Mouse (Mus musculus): ENCODE data around the gene Col8a2. TPM values are rescaled to one million over a fixed set of nuclear protein-coding genes. Genes with fewer than 3 reads are reported as not detected.

The Col8a2 gene
- polyA plus RNA-seq (2012; rRNA removed) (50.3 and 57.4 TPM in 2 replicates), polyA plus RNA-seq (2014; fragmentation: Nextera tagmentation; extraction: Ambion mirVana) (74.6 and 75.4 TPM in 2 replicates)

DNA sequence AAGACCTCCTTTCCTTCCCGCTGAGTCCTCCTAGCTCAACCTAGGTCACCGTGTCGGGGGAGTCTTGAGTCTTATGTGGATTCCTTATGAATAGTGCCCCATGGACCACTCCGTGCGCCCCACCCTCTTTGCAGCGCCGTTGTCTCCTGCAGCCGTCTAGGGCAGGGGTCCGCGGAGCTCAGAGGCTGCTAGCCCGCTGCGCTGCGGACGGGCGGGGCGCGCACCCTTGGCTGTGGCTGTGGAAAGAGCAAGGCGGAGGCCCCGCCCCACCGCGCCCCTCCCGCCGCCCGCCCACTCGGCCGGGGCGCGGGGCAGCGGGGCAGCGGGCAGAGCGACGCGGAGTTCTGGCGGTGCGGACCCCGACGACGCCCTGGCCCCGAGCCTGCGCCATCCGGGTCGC lies at the start of gene Col8a2:
Gene Col8a2, plus strand, starts transcription at position 302 of the 400 bp plus-strand sequence.
- Histone ChIP-seq H3K9ac (ENCODE audit: low read depth, low read length, severe bottlenecking) (peak within 1 kb of the TSS; percentile 65), H3K4me2 (replicated peaks; ENCODE audit: low read depth, low read length, severe bottlenecking) (peak within 1 kb of the TSS; percentile 55), H3K36me3 (ENCODE audit: control insufficient read depth, insufficient read depth, low read length) (no peaks in the 10 kb centered on the region), H3K27ac (replicated peaks; ENCODE audit: low read depth, low read length) (peak within 1 kb of the TSS; percentile 73), H3K4me1 (ENCODE audit: control insufficient read depth, insufficient read depth, low read length) (peaks cover 34% of the 10 kb centered on the region), H3K4me3 (replicated peaks; ENCODE audit: low read length) (peak within 1 kb of the TSS; percentile 56), H3K9me3 (ENCODE audit: control insufficient read depth, low read length) (no peaks in the 10 kb centered on the region), H3K27me3 (ENCODE audit: control insufficient read depth, insufficient read depth, low read length) (peaks cover 17% of the 10 kb centered on the region)
- 3% methylated on average over 18 of the region's 42 CpGs for WGBS
- ATAC-seq (ENCODE audit: low FRiP score, low read depth) (peak; percentile 47), DNase-seq (ENCODE audit: low spot score) (peak; percentile 27)
- no peak for TF ChIP-seq POLR2A (IDR thresholded peaks at IDR 0.05; ENCODE audit: borderline replicate concordance, extremely low read depth, insufficient read depth, insufficient read length)

GRCm38 (mm10) chr4:126237721-126238242 lies 48.8 kb upstream of the Col8a2 start:
- H3K9ac ChIP-seq (ENCODE audit: low read depth, low read length, severe bottlenecking), result no peak overlapping the region
- H3K27me3 ChIP-seq (ENCODE audit: control insufficient read depth, insufficient read depth, low read length), result no peaks in the 10 kb centered on the region
- no peaks in the 10 kb centered on the region for H3K9me3 ChIP-seq (ENCODE audit: control insufficient read depth, low read length)
- no peak for TF ChIP-seq POLR2A (IDR thresholded peaks at IDR 0.05; ENCODE audit: borderline replicate concordance, extremely low read depth, insufficient read depth, insufficient read length)
- peaks cover 96% of the 10 kb centered on the region for H3K36me3 ChIP-seq (ENCODE audit: control insufficient read depth, insufficient read depth, low read length)
- no peaks in the 10 kb centered on the region for H3K4me1 ChIP-seq (ENCODE audit: control insufficient read depth, insufficient read depth, low read length)
- no peak overlapping the region for H3K4me2 ChIP-seq (replicated peaks; ENCODE audit: low read depth, low read length, severe bottlenecking)
- ATAC-seq (ENCODE audit: low FRiP score, low read depth) (peak; percentile 66), DNase-seq (ENCODE audit: low spot score) (peak; percentile 39)
- WGBS, result 59% methylated on average over 5 of the region's 5 CpGs
- H3K4me3 ChIP-seq (replicated peaks; ENCODE audit: low read length), result no peak overlapping the region
- no peak overlapping the region for H3K27ac ChIP-seq (replicated peaks; ENCODE audit: low read depth, low read length)

GRCm38 (mm10) chr4:126239862-126240475 lies 46.6 kb upstream of the Col8a2 start:
- H3K4me2 ChIP-seq (replicated peaks; ENCODE audit: low read depth, low read length, severe bottlenecking), result no peak overlapping the region
- H3K9me3 ChIP-seq (ENCODE audit: control insufficient read depth, low read length), result no peaks in the 10 kb centered on the region
- TF ChIP-seq POLR2A (IDR thresholded peaks at IDR 0.05; ENCODE audit: borderline replicate concordance, extremely low read depth, insufficient read depth, insufficient read length), result no peak
- no peaks in the 10 kb centered on the region for H3K4me1 ChIP-seq (ENCODE audit: control insufficient read depth, insufficient read depth, low read length)
- H3K27ac ChIP-seq (replicated peaks; ENCODE audit: low read depth, low read length), result no peak overlapping the region
- DNase-seq (ENCODE audit: low spot score), result no peak
- peaks cover 77% of the 10 kb centered on the region for H3K36me3 ChIP-seq (ENCODE audit: control insufficient read depth, insufficient read depth, low read length)
- H3K27me3 ChIP-seq (ENCODE audit: control insufficient read depth, insufficient read depth, low read length), result no peaks in the 10 kb centered on the region
- 92% methylated on average over 13 of the region's 13 CpGs for WGBS
- ATAC-seq (ENCODE audit: low FRiP score, low read depth), result no peak
- H3K9ac ChIP-seq (ENCODE audit: low read depth, low read length, severe bottlenecking), result no peak overlapping the region
- no peak overlapping the region for H3K4me3 ChIP-seq (replicated peaks; ENCODE audit: low read length)

DNA sequence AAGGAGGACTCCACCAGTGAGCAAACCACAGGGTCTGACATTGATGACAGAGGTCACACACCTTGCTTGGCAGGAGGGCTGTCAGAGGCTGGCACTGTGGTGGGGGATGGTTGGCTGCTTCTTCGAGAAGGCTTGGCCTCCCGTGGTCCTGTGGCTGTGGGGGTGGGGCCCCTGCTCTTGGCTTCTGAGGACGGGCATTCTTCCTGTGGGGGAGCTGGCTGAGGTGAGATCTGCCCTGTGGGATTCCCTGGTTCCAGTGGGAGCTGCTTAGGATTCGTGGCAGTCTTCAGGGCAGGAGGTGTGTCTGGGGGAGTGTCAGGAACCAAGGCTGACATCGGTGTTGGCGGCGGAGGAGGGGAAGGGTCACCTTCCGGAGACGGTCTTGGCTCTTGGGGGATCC lies 44.6 kb upstream of the Col8a2 start:
- Histone ChIP-seq H3K4me2 (replicated peaks; ENCODE audit: low read depth, low read length, severe bottlenecking) (no peak overlapping the region), H3K27ac (replicated peaks; ENCODE audit: low read depth, low read length) (no peak overlapping the region), H3K36me3 (ENCODE audit: control insufficient read depth, insufficient read depth, low read length) (peaks cover 68% of the 10 kb centered on the region), H3K27me3 (ENCODE audit: control insufficient read depth, insufficient read depth, low read length) (no peaks in the 10 kb centered on the region), H3K4me1 (ENCODE audit: control insufficient read depth, insufficient read depth, low read length) (no peaks in the 10 kb centered on the region), H3K9ac (ENCODE audit: low read depth, low read length, severe bottlenecking) (no peak overlapping the region), H3K4me3 (replicated peaks; ENCODE audit: low read length) (no peak overlapping the region), H3K9me3 (ENCODE audit: control insufficient read depth, low read length) (no peaks in the 10 kb centered on the region)
- ATAC-seq (ENCODE audit: low FRiP score, low read depth) (no peak), DNase-seq (ENCODE audit: low spot score) (no peak)
- no peak for TF ChIP-seq POLR2A (IDR thresholded peaks at IDR 0.05; ENCODE audit: borderline replicate concordance, extremely low read depth, insufficient read depth, insufficient read length)
- WGBS, result 59% methylated on average over 9 of the region's 9 CpGs

- no peak overlapping the region for H3K9ac ChIP-seq (ENCODE audit: low read depth, low read length, severe bottlenecking)
- H3K4me3 ChIP-seq (replicated peaks; ENCODE audit: low read length), result no peak overlapping the region
- no peak overlapping the region for H3K27ac ChIP-seq (replicated peaks; ENCODE audit: low read depth, low read length)
- no peak for DNase-seq (ENCODE audit: low spot score)
- no peaks in the 10 kb centered on the region for H3K4me1 ChIP-seq (ENCODE audit: control insufficient read depth, insufficient read depth, low read length)
- no peaks in the 10 kb centered on the region for H3K27me3 ChIP-seq (ENCODE audit: control insufficient read depth, insufficient read depth, low read length)
- H3K4me2 ChIP-seq (replicated peaks; ENCODE audit: low read depth, low read length, severe bottlenecking), result no peak overlapping the region
- H3K36me3 ChIP-seq (ENCODE audit: control insufficient read depth, insufficient read depth, low read length), result peaks cover 65% of the 10 kb centered on the region
- no peak for ATAC-seq (ENCODE audit: low FRiP score, low read depth)
- TF ChIP-seq POLR2A (IDR thresholded peaks at IDR 0.05; ENCODE audit: borderline replicate concordance, extremely low read depth, insufficient read depth, insufficient read length), result no peak
- WGBS, result 85% methylated on average over 6 of the region's 6 CpGs
- no peaks in the 10 kb centered on the region for H3K9me3 ChIP-seq (ENCODE audit: control insufficient read depth, low read length)
Observed at GRCm38 (mm10) chr4:126242510-126242909, 44.1 kb upstream of the Col8a2 start.
